Mouse (Mus musculus): ENCODE results near the gene Scp2d1. TPM values are rescaled to one million over a fixed set of nuclear protein-coding genes. Genes with fewer than 3 reads are reported as not detected.
"Not testable (repeated sequence)": the region's sequence is repeated elsewhere in the genome, so short reads cannot be mapped to it uniquely, and the experiment has no call there.

Scp2d1 gene
- total RNA-seq (2021) = not detected

GRCm38 (mm10) chr2:144823356-144823755 lies at the start of gene Scp2d1:
Gene Scp2d1, plus strand, starts transcription at chr2:144823656.
- not testable (repeated sequence) for DNase-seq

GRCm38 (mm10) chr2:144774636-144775160 lies 48.8 kb upstream of the Scp2d1 start:
- DNase-seq = no peak

GRCm38 (mm10) chr2:144775626-144776025 lies 47.8 kb upstream of the Scp2d1 start:
- DNase-seq = no peak

- no peak for DNase-seq
Observed at GRCm38 (mm10) chr2:144779263-144779662, 44.2 kb upstream of the Scp2d1 start.

- no peak for DNase-seq
Observed at GRCm38 (mm10) chr2:144780731-144781130, 42.7 kb upstream of the Scp2d1 start.

- DNase-seq = no peak
Observed at GRCm38 (mm10) chr2:144781871-144782270, 41.6 kb upstream of the Scp2d1 start.

GRCm38 (mm10) chr2:144782481-144782880 lies 41.0 kb upstream of the Scp2d1 start:
- no peak for DNase-seq

GRCm38 (mm10) chr2:144783190-144783589 lies 40.3 kb upstream of the Scp2d1 start:
- DNase-seq = no peak

GRCm38 (mm10) chr2:144783831-144784230 lies 39.6 kb upstream of the Scp2d1 start:
- no peak for DNase-seq

GRCm38 (mm10) chr2:144791671-144792294 lies 31.7 kb upstream of the Scp2d1 start:
- DNase-seq = no peak

GRCm38 (mm10) chr2:144797515-144797914 lies 25.9 kb upstream of the Scp2d1 start:
- DNase-seq = no peak

GRCm38 (mm10) chr2:144807766-144808754 lies 15.4 kb upstream of the Scp2d1 start:
- no peak for DNase-seq

- no peak for DNase-seq
Observed at GRCm38 (mm10) chr2:144828457-144828985, 5.1 kb downstream of the Scp2d1 start.

- DNase-seq = no peak
Observed at GRCm38 (mm10) chr2:144836667-144837311, 13.3 kb downstream of the Scp2d1 start.

- DNase-seq = no peak
Observed at GRCm38 (mm10) chr2:144837312-144837679, 13.8 kb downstream of the Scp2d1 start.

GRCm38 (mm10) chr2:144868827-144869226 lies 45.4 kb downstream of the Scp2d1 start:
- peak; percentile 33 for DNase-seq

Other genes with a start within 250 kb of the Scp2d1 start
- gene Smim26, start 229.6 kb upstream of the Scp2d1 start, total RNA-seq (2021) = 10 to 100 TPM; 52.3 to 53.8 TPM
- 10 to 100 TPM; 12.4 to 13.3 TPM for gene Dtd1, start 223.8 kb upstream of the Scp2d1 start, total RNA-seq (2021)